Mouse (Mus musculus) stomach, embryonic 14.5 days (tissue): ENCODE data around the gene D10Jhu81e. TPM values are rescaled to one million over a fixed set of nuclear protein-coding genes. Genes with fewer than 3 reads are reported as not detected.
"Not testable (repeated sequence)": the region's sequence is repeated elsewhere in the genome, so short reads cannot be mapped to it uniquely, and the experiment has no call there.

Source experiments
- ATAC-seq: fragments of 200-750 bp; cut with Nextera tagmentation; 2 replicates; pipeline ENCODE4 v1.8.0; 2017; ENCODE audit warnings: low read depth, moderate TSS enrichment; ENCODE audit not compliant: insufficient number of reproducible peaks, insufficient read depth, low FRiP score
- H3K27ac ChIP-seq: fragments of 300-500 bp; sonication (generic); 2 replicates; pipeline ENCODE4 v1.5.1; 2014; ENCODE audit warnings: mild to moderate bottlenecking, low read length, moderate library complexity, mixed read lengths
- H3K27me3 ChIP-seq: fragments of 300-500 bp; sonication (generic); 2 replicates; pipeline ENCODE4 v1.6.1; 2014; ENCODE audit warnings: low read length, control low read depth, mixed read lengths; ENCODE audit not compliant: control insufficient read depth, insufficient read depth
- H3K36me3 ChIP-seq: fragments of 300-500 bp; sonication (generic); 2 replicates; pipeline ENCODE4 v1.6.1; 2014; ENCODE audit warnings: mild to moderate bottlenecking, control low read depth, low read length, moderate library complexity, mixed read lengths; ENCODE audit not compliant: control insufficient read depth, insufficient read depth
- H3K4me1 ChIP-seq: fragments of 300-500 bp; sonication (generic); 2 replicates; pipeline ENCODE4 v1.6.1; 2014; ENCODE audit warnings: low read length, control low read depth, mixed read lengths; ENCODE audit not compliant: control insufficient read depth, insufficient read depth
- H3K4me2 ChIP-seq: fragments of 300-500 bp; sonication (generic); replicated peaks from 2 replicates; pipeline ENCODE4 v1.6.1; 2014; ENCODE audit warnings: low read depth, low read length, control low read depth
- H3K4me3 ChIP-seq: fragments of 300-500 bp; sonication (generic); 2 replicates; pipeline ENCODE4 v1.5.1; 2014; ENCODE audit warnings: low read depth, low read length, control low read depth
- H3K9ac ChIP-seq: fragments of 300-500 bp; sonication (generic); replicated peaks from 2 replicates; pipeline ENCODE4 v1.6.1; 2014; ENCODE audit warnings: low read depth, mild to moderate bottlenecking, control low read depth, low read length, moderate library complexity, mixed read lengths
- H3K9me3 ChIP-seq: fragments of 300-500 bp; sonication (generic); 2 replicates; pipeline ENCODE4 v1.6.1; 2016; ENCODE audit warnings: low read depth, low read length, control low read depth; ENCODE audit not compliant: control insufficient read depth
- WGBS: fragments of 180-500 bp; shearing (Covaris S2); extraction: QIAGEN DNeasy Blood & Tissue Kit; methylation state at CpG from one replicate; pipeline ENCODE4 v1.1.7; 2014; 5-methylcytosine and 5-hydroxymethylcytosine counted together
- polyA plus RNA-seq: library from polyadenylated mRNA; unstranded; fragments of >200 nt; fragmentation: Nextera tagmentation; extraction: Ambion mirVana; gene quantifications from 2 replicates; pipeline ENCODE4 v1.2.1, GENCODE M21; 2014

The D10Jhu81e gene
- polyA plus RNA-seq = 18.2 and 20.5 TPM in 2 replicates

DNA sequence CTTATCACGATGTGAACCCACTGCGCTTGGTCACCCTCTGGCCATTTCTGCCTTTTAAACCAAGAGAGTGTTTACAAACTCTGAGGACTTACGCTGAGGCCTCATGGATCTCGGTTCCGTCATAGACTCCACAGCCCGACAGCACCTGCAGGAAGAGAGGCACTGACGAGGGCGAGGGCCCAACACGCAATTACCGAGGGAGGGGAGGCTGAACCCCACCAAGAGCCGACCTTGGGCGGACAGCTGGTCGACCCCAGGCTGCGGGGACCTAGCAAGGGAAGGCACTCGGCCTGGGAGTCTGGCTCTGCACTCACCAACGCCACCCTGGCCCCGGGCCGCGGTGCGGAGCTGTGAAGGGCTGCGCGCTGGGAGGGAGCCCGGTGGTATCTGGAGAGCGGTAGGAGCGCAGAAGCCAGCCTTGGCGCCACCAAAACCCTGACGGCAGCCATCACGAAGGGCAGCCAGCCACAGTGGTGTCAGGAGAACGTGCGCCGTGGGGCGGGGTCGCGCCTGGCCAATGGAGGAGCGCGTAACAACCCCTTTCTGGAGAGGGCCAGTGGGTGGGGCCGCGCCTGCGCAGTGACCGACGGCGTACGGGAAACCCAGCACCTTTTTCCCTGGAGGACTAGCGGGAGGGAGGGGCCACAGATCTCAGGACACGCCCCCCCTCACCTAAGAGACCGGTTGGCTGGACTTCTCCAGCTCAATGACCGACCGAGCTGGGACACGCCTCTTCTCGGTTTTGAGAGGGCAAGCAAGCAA is at the start of gene D10Jhu81e:
TSS of gene D10Jhu81e (minus strand) at position 502 of the 762 bp plus-strand sequence.
- peak; percentile 97 for ATAC-seq
- WGBS = 1% methylated on average over 50 of the region's 50 CpGs
- no peak within 1 kb of the TSS; the same call in 1 of the 2 replicates for H3K27ac ChIP-seq
- peaks cover 8% of the 10 kb centered on the region for H3K4me1 ChIP-seq
- peak within 1 kb of the TSS; percentile 77 for H3K9ac ChIP-seq
- peak within 1 kb of the TSS; percentile 79 for H3K4me2 ChIP-seq
- no peaks in the 10 kb centered on the region for H3K9me3 ChIP-seq
- H3K4me3 ChIP-seq = peak within 1 kb of the TSS; percentile 94
- no peaks in the 10 kb centered on the region for H3K27me3 ChIP-seq
- H3K36me3 ChIP-seq = peaks cover 30% of the 10 kb centered on the region

DNA sequence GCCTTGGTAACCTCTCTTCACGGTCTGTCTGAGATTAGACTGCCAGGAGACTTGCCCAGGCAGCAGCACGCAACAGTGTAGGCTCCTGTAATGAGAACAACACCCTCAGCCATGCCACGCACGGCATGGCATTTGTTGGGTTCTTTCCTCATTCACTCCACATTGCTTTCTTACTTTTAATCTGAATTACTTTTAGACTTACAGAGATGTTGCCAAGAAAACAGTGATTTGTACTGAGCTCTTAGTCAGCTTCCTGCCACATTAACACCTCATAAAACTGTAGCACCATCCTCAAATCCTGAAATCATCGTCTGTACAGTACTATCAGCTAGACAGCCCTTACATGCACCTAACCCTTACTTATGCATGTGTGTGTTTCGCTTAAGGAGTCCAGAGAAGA is 49.0 kb upstream of the D10Jhu81e start:
- peaks cover 38% of the 10 kb centered on the region for H3K36me3 ChIP-seq
- 92% methylated on average over 6 of the region's 6 CpGs for WGBS

GRCm38 (mm10) chr10:78216376-78217083 is 46.9 kb upstream of the D10Jhu81e start:
- H3K9ac ChIP-seq = no peak overlapping the region
- no peak overlapping the region for H3K4me3 ChIP-seq
- H3K27ac ChIP-seq = no peak overlapping the region
- peaks cover 47% of the 10 kb centered on the region for H3K36me3 ChIP-seq
- 77% methylated on average over 6 of the region's 6 CpGs for WGBS
- no peak overlapping the region for H3K4me2 ChIP-seq
- no peaks in the 10 kb centered on the region for H3K27me3 ChIP-seq
- ATAC-seq = peak; percentile 63; the same call in 1 of the 2 replicates
- H3K4me1 ChIP-seq = no peaks in the 10 kb centered on the region
- H3K9me3 ChIP-seq = no peaks in the 10 kb centered on the region

More for the DNA sequence above, 49.0 kb upstream of the D10Jhu81e start:
- H3K27me3 ChIP-seq = no peaks in the 10 kb centered on the region
- no peak overlapping the region for H3K4me2 ChIP-seq
- H3K9me3 ChIP-seq = no peaks in the 10 kb centered on the region
- ATAC-seq = no peak
- H3K9ac ChIP-seq = no peak overlapping the region
- no peak overlapping the region for H3K27ac ChIP-seq
- H3K4me3 ChIP-seq = no peak overlapping the region
- H3K4me1 ChIP-seq = no peaks in the 10 kb centered on the region

DNA sequence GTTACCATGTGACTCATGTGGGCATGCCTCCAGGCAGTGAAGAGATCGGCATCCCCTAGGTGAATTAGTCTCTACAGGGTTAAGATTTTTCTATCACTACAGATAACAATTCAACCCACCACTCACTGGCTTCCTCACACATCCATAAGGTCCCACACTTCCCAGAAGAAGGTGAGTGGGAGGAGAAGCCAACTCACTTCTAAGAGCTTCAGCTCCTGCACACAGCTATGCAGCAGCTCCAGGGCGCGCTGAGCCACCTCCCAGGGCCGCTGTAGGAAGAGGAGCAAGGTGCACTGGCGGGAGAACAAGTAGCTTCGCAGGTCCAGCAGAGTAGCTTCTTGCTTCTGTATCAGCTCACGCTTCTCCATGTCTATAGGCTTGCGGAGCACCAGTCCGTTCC is 44.8 kb upstream of the D10Jhu81e start:
- no peak for ATAC-seq
- no peak overlapping the region for H3K9ac ChIP-seq
- no peaks in the 10 kb centered on the region for H3K27me3 ChIP-seq
- WGBS = 93% methylated on average over 9 of the region's 9 CpGs
- H3K27ac ChIP-seq = no peak overlapping the region
- H3K4me3 ChIP-seq = no peak overlapping the region
- H3K4me2 ChIP-seq = no peak overlapping the region
- H3K36me3 ChIP-seq = peaks cover 58% of the 10 kb centered on the region
- no peaks in the 10 kb centered on the region for H3K9me3 ChIP-seq
- H3K4me1 ChIP-seq = no peaks in the 10 kb centered on the region

- Histone ChIP-seq H3K4me3 (no peak overlapping the region), H3K4me1 (no peaks in the 10 kb centered on the region), H3K9me3 (no peaks in the 10 kb centered on the region), H3K4me2 (no peak overlapping the region), H3K36me3 (peaks cover 63% of the 10 kb centered on the region), H3K27me3 (no peaks in the 10 kb centered on the region), H3K27ac (no peak overlapping the region), H3K9ac (no peak overlapping the region)
- ATAC-seq = no peak
- WGBS = 69% methylated on average over 6 of the region's 6 CpGs
Measured at GRCm38 (mm10) chr10:78211311-78211710, 41.7 kb upstream of the D10Jhu81e start.

DNA sequence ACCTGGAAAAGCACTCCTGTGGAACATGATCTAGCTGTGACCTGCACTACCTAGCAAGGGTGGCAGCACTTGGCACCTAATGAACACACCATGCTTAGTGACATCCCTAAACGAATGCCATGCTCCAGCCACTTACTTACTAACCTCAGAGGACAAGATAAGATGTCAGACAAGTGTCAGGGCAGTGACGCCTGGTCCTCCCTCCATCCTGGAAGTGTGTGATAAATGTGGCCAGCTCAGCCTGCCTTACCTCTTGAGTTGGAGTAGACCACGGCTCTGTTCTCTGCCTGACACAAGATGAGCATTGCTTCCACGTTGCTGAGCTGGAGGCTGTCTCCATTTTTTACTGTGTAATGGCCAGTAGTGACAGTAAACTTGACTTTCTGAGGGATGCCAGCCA is 31.6 kb upstream of the D10Jhu81e start:
- Histone ChIP-seq H3K36me3 (peaks cover 60% of the 10 kb centered on the region), H3K27ac (no peak overlapping the region), H3K9me3 (no peaks in the 10 kb centered on the region), H3K27me3 (no peaks in the 10 kb centered on the region), H3K9ac (no peak overlapping the region), H3K4me1 (no peaks in the 10 kb centered on the region), H3K4me3 (no peak overlapping the region), H3K4me2 (no peak overlapping the region)
- no peak for ATAC-seq
- 79% methylated on average over 4 of the region's 4 CpGs for WGBS

GRCm38 (mm10) chr10:78192933-78193332 is 23.4 kb upstream of the D10Jhu81e start:
- Histone ChIP-seq H3K27me3 (no peaks in the 10 kb centered on the region), H3K4me2 (no peak overlapping the region), H3K27ac (no peak overlapping the region), H3K4me3 (no peak overlapping the region), H3K9me3 (no peaks in the 10 kb centered on the region), H3K36me3 (peaks cover 80% of the 10 kb centered on the region), H3K4me1 (no peaks in the 10 kb centered on the region), H3K9ac (no peak overlapping the region)
- WGBS = 88% methylated on average over 5 of the region's 5 CpGs
- no peak for ATAC-seq

GRCm38 (mm10) chr10:78186076-78186475 is 16.5 kb upstream of the D10Jhu81e start:
- not testable (repeated sequence) for ATAC-seq, H3K27me3 ChIP-seq, H3K9me3 ChIP-seq, H3K4me1 ChIP-seq, H3K4me3 ChIP-seq, H3K27ac ChIP-seq, H3K9ac ChIP-seq, H3K4me2 ChIP-seq
- peaks cover 49% of the 10 kb centered on the region for H3K36me3 ChIP-seq
- WGBS = 82% methylated on average over 4 of the region's 4 CpGs
